Mouse (Mus musculus): ENCODE results near the gene Glce.

Gene Glce

GRCm38 (mm10) chr9:62124266-62124665 is 1.8 kb upstream of the Glce start:
- DNase-seq (ENCODE audit: extremely low spot score, low read depth, low spot score) = no peak

DNA sequence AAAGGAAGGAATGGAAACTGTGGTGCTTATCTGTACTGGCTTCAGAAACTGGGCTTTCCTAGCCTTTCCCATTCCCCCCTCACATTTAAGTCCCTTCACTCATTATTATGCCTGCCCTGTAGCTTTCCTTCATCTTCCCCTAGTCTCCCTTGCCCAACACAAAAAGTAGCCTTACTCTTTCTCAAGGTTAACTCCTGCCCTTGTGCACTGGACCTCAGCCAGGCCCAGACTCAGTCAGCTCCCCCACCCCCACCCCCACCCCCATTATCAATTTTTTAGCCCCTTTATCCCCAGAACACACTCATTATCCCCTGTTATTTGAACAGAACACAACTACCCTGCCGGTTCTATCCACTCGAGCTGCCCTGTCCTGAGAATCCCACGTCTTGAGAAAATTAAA is 1.0 kb upstream of the Glce start:
- no peak for DNase-seq (ENCODE audit: extremely low spot score, low read depth, low spot score)

DNA sequence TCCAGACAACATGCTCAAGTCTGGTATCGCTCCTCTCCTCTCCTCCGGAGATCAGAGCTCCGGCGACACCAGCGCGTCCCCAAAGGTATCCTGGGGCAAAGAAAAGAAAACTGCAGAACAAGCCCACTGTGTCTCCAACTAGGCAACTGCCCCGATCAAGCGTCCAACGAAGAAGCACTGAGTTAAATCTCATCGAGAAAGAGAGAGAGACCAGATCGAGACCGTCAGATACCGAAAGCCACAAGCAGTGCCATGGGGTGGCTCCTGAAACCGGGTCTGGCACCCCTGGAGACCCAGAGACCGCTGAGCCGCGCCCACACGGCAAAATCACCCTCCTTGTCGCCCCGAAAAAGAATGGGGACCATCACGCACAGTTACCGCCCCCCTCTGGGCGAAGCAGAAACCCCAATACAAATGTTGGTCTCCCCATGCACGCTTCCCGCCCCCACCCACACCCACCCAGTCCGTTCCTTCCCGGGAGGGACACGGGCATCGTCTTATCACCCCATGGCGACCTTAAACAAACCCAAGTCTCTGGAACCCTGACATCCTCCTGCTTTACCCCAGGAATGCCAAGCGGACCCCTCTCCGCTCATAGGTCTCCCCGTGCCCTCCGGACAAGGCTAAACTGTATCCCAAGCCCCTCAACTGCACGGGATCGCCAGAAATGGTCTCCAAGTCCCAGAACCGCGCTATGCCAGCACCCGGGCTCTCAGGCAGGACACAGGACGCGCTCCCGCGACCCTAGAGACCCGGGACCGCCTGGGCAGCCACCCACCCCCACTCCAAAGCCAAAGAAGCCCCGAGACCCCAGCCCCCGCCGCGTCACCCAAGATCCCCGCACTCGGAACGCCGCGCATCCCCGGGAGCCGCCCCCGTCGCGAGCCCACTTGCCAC is 656 bp downstream of the Glce start:
- DNase-seq (ENCODE audit: extremely low spot score, low read depth, low spot score) = no peak

- no peak for DNase-seq (ENCODE audit: extremely low spot score, low read depth, low spot score)
These were observed 3.7 kb downstream of the Glce start for GRCm38 (mm10) chr9:62118754-62119153.

DNA sequence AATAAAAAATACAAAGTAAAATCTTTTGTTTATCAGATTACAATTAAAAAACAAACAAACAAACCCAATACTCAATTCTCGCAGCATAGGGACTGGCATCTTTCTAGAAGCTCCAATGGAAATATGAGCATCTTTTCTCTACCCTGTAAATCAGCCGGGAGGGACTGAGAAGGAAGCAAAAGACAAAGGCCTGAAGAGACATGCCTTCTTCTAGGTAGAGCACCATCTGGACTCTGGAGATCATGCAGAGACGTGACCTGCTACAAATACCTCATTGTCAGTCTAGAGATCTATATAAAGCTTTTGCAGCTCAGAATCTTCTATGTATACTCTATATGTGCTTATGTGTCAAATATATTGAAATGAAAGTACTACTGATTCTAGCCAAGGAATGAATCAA is 6.6 kb downstream of the Glce start:
- no peak for DNase-seq (ENCODE audit: extremely low spot score, low read depth, low spot score)

- DNase-seq (ENCODE audit: extremely low spot score, low read depth, low spot score) = no peak
These were observed 25.9 kb downstream of the Glce start for GRCm38 (mm10) chr9:62096603-62097002.

DNA sequence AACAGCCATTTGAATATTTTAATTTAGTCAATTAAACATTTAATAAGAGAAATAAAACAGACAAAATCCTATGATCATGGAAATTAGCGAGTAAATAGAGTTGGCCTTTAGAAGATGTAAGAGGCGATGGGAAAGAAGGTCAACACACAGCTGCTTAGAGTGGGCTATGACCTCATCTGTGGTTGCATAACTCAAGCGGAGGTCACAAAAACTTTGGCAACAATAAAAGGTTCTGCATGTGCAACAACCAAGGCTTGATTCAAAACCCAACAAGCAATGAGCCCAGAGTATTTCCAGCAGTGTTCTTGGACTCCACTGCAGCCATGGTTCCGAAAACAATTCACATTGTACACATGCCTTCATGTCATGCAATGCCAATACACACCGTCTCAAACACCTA is 30.9 kb downstream of the Glce start:
- DNase-seq (ENCODE audit: extremely low spot score, low read depth, low spot score) = no peak

- no peak for DNase-seq (ENCODE audit: extremely low spot score, low read depth, low spot score)
These were observed 36.9 kb downstream of the Glce start for GRCm38 (mm10) chr9:62085548-62085947.

DNA sequence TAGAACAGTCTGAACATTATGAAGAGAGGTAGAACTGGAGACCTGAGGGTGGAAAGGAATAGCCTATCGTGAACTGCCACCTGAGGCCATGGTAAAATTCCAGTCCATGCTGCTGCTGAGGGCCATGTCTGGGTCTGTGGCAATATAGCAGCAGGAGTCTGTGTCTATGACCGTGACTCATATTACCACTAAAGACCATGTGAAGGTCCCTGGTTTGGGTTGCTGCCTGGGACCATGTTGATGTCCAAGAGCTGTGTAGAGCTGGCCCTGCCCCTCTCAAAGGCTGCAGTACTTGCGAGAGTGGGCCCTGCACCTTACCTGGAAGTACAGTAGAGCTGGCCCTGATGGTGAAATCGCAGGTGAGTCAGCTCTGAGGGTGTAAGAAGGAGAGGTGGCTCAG is 37.6 kb downstream of the Glce start:
- DNase-seq (ENCODE audit: extremely low spot score, low read depth, low spot score) = no peak

- DNase-seq (ENCODE audit: extremely low spot score, low read depth, low spot score) = no peak
These were observed 39.5 kb downstream of the Glce start for GRCm38 (mm10) chr9:62082986-62083385.

GRCm38 (mm10) chr9:62081542-62081941 is 40.9 kb downstream of the Glce start:
- no peak for DNase-seq (ENCODE audit: extremely low spot score, low read depth, low spot score)

DNA sequence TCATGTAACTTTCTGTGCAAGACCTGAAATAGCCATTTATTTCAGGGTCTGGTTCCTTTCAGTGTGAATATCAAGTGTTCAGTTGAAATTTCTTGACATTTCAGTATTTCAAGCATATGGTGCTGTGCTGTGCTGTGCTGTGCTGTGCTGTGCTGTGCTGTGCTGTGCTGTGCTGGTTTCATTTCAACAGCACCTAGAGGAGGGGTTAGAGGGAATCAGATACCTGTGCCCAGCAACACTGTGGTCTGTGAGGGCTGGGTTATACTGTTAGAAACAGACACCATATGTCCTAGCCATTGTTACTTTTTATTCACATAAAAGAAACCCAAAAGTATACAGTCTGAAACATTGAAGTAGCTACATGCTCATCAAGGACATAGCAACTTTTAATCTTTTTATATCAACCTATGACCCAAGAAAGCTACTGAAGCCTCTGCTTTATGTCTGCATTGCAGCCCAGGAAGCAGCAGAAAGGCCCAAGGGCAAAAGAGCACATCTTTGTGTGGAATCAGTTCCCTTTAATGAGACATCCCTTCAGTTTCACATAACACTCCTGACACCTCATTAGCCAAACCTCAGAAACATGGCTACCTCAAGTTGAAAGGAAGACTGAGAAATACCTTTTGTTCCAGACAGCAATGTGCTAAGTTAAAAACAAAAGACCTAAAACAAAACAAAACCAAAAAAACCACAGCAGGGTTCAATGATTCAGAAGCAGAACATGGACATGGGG is 42.3 kb downstream of the Glce start:
- DNase-seq (ENCODE audit: extremely low spot score, low read depth, low spot score) = no peak

DNA sequence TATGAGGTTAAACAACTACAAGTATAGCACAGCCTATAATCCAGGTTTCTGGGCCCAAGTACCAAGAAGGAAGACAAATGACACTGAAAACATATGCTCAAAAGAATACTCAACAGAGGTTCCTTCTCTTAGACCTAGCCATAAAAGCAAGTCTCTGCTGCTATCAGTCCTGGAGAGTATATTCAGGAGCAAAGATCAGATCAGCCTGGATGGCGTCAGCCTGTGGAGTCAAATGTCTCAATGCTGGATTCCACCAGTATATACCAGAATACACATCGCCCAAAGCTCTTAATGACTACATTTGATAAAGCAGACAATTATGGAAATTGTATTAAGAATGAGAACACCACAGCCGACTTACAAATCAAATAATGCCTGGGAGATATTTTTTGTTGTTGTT is 60.2 kb downstream of the Glce start:
- DNase-seq (ENCODE audit: extremely low spot score, low read depth, low spot score) = no peak

DNA sequence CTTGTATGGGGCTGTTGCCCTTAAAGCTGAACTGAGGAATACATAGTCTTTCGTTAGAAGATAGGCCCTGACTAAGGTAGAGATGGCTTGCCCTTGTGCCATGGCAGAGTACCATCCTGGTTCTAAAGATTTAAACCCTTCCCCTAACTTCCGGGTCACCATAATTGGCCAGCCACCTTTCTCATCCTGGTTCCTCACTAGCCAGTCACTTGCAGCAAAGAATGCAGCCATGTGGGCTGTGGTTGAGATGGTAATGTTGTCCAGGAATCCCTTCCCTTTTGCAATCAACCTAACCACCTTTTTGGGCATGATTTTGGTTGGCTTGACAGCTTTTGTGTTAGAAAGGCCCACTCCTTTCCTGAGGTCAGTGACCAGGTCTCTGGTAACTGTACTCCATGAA is 62.0 kb downstream of the Glce start:
- no peak for DNase-seq (ENCODE audit: extremely low spot score, low read depth, low spot score)

GRCm38 (mm10) chr9:62059941-62060340 is 62.5 kb downstream of the Glce start:
- no peak for DNase-seq (ENCODE audit: extremely low spot score, low read depth, low spot score)

DNA sequence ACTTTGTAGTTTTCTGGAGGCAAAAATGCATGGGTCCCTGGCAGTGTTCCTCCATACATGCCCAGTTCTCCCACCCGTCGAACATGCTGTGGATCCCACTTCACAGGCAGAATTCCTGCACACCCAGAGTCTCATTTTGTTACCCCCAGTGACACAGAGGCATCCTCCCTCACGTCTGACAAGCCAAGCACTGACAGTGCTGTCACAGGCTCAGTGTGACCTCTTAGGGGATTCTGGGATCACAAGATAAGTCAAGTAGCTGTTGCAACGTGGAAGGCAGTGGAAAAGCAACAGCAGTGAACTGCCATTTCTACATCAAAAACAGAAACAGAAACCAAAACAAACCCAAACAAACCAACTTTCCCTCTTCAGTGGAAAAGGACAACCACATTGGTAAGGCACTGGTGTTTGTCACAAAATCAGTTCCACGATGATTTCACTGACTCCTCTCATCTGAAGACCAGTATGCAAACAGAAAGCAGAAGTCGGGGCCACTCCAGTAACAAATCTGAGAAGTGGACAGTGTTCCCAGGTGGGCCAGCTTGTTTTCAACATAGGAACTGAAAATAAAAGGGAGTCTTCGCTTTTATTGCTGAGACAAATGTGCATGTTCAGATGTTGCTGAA is 64.5 kb downstream of the Glce start:
- no peak for DNase-seq (ENCODE audit: extremely low spot score, low read depth, low spot score)

DNA sequence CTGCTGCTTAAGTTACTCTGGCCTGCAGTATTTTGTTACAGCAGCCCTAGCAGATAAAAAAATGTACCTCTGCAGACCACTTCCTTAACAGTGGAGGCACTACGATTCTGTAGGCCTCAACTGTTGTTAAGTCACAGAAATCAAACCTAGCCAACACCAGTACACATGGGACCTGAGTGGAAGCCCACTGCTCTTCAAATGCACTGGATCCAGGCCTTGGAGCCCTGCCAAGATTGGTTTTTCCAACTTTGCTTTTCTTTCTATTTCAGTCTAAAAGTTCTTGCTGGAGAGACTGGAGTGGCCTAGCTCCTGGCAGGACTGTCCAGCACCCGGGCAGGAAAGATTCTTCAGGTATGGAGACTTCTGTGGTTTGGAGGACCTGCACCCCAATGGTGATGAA is 66.2 kb downstream of the Glce start:
- DNase-seq (ENCODE audit: extremely low spot score, low read depth, low spot score) = no peak

GRCm38 (mm10) chr9:62050801-62051200 is 71.7 kb downstream of the Glce start:
- no peak for DNase-seq (ENCODE audit: extremely low spot score, low read depth, low spot score)

- no peak for DNase-seq (ENCODE audit: extremely low spot score, low read depth, low spot score)
These were observed 73.3 kb downstream of the Glce start for GRCm38 (mm10) chr9:62049166-62049565.

DNA sequence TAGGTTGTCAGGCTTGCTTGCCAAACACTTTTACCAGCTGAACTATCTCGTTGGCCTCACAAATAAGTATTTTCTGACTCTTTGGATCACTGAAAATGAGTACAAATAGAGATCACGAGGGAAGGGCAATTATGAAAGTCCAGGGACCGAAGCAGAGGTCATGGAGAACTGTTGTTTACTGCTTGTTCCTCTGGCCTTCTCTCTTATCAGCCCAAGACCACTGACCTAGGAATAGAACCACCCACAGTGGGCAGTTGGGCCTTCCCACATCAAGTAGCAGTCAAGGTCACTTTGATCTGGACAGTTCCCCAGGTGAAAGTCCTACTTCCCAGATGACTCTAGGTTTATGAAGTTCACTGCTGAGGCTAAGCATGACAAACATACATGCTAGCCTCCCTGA is 80.3 kb downstream of the Glce start:
- no peak for DNase-seq (ENCODE audit: extremely low spot score, low read depth, low spot score)

DNA sequence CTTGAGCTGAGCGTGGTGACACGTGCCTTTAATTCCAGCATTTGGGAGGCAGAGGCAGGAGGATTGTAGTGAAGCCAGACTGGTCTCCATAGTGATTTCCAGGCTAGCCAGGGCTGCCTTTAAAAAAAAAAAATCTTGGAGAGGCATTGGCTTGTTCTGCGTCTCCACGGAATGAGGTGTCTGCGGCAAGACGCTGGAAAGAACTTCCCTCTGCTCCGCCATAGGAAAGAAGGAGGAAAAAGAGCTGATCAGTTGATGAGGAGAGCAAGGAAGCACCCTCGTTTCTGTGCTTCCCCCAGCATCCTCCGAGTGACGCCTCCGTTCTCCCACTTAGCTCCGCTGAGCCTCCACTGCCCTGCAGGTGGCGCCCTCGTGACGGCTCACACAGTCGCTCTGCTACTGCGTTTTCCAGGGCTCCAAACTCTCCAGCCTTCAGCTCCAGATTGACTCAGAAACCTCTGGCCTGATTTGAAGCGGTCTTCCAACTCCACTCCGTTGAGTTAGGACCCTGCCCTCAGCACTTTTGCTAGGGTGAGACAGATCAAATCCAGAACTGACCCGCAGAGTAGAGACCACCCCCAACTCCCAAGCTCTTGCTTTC is 82.3 kb downstream of the Glce start:
- peak; percentile 47 for DNase-seq (ENCODE audit: extremely low spot score, low read depth, low spot score)

DNA sequence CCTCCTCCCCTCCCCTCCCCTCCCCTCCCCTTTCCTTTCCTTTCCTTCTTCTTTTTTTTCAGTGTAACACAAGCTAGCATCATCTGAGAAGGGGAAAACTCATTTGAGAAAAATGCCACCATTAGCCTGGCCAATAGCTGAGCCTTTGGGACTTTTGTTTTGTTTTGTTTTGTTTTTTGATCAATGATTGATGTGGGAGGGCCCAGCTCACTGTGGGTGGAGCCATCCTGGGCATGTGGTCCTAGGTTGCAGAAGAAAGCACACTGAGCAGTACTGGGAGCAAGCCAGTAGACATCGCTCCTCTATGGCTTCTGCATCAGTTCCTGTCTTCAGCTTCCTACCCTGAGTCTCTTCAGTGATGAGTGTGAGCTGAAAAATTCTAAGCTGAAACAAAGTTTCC is 86.6 kb downstream of the Glce start:
- DNase-seq (ENCODE audit: extremely low spot score, low read depth, low spot score) = no peak
